Mouse (Mus musculus) bone marrow, adult 2 months (tissue): ENCODE results near the gene Ddx39. TPM values are rescaled to one million over a fixed set of nuclear protein-coding genes. Genes with fewer than 3 reads are reported as not detected.

Experiments
- H3K27ac ChIP-seq: fragments of 200-500 bp; 2 replicates; pipeline ENCODE4 v1.5.1; 2012; ENCODE audit warnings: low read depth, mild to moderate bottlenecking, control low read depth, inconsistent platforms, low read length; ENCODE audit not compliant: control insufficient read depth, poor library complexity, insufficient read depth
- H3K4me1 ChIP-seq: fragments of 200-500 bp; 2 replicates; pipeline ENCODE4 v1.6.1; 2011; ENCODE audit warnings: low read length; ENCODE audit not compliant: control insufficient read depth, insufficient read depth
- H3K4me3 ChIP-seq: fragments of 200-500 bp; replicated peaks from 2 replicates; pipeline ENCODE3; 2011; ENCODE audit warnings: mild to moderate bottlenecking, low read depth, low read length, control low read depth; ENCODE audit not compliant: control insufficient read depth
- CTCF ChIP-seq: fragments of 200-500 bp; IDR thresholded peaks from 2 replicates; pipeline ENCODE4 v1.5.1; 2011; ENCODE audit warnings: low read length, control low read depth; ENCODE audit not compliant: control insufficient read depth, insufficient read depth
- POLR2A ChIP-seq: fragments of 200-500 bp; IDR thresholded peaks from 2 replicates; pipeline ENCODE4 v1.6.1; 2011; ENCODE audit warnings: low read depth, mild to moderate bottlenecking, control low read depth, low read length, borderline replicate concordance; ENCODE audit not compliant: control insufficient read depth
- WGBS: fragments of 180-500 bp; shearing (Covaris S2); methylation state at CpG from one replicate; pipeline ENCODE4 v1.1.7; 2018; 5-methylcytosine and 5-hydroxymethylcytosine counted together
- polyA plus RNA-seq: library from polyadenylated mRNA; stranded (reverse); fragments of >200 nt; gene quantifications from 2 replicates; pipeline ENCODE4 v1.2.4, GENCODE M21; 2011; ENCODE audit warnings: low replicate concordance; ENCODE audit not compliant: missing spikeins, insufficient read depth, insufficient read length

The Ddx39 gene
- polyA plus RNA-seq, 1 experiment: 81.0 TPM

GRCm38 (mm10) chr8:83737852-83738562 is 23.0 kb downstream of the Ddx39 start:
- TF ChIP-seq POLR2A (no peak), CTCF (no peak)
- H3K4me1 ChIP-seq: peaks cover 13% of the 10 kb centered on the region
- 23% methylated on average over 4 of the region's 4 CpGs for WGBS
- peak overlapping the region; percentile 59 for H3K4me3 ChIP-seq
- H3K27ac ChIP-seq: peak overlapping the region; percentile 44

- Histone ChIP-seq H3K27ac (peak overlapping the region; percentile 98), H3K4me3 (peak overlapping the region; percentile 98), H3K4me1 (peaks cover 12% of the 10 kb centered on the region)
- TF ChIP-seq POLR2A: no peak
- TF ChIP-seq CTCF: no peak
- 63% methylated on average over 10 of the region's 10 CpGs for WGBS
Measured at GRCm38 (mm10) chr8:83738949-83739710, 24.2 kb downstream of the Ddx39 start.

GRCm38 (mm10) chr8:83739711-83740468 is 24.9 kb downstream of the Ddx39 start:
- 5% methylated on average over 8 of the region's 8 CpGs for WGBS
- no peak for TF ChIP-seq CTCF
- TF ChIP-seq POLR2A: no peak
- Histone ChIP-seq H3K4me3 (peak overlapping the region; percentile 98), H3K27ac (peak overlapping the region; percentile 98), H3K4me1 (peaks cover 12% of the 10 kb centered on the region)

- WGBS: under 1% methylated on average over 3 of the region's 3 CpGs
- TF ChIP-seq POLR2A (no peak), CTCF (no peak)
- H3K4me1 ChIP-seq: peaks cover 12% of the 10 kb centered on the region
Measured at GRCm38 (mm10) chr8:83740586-83740975, 25.6 kb downstream of the Ddx39 start.

GRCm38 (mm10) chr8:83740976-83741741 is 26.2 kb downstream of the Ddx39 start, which contains the start of gene Adgre5:
Adgre5 (minus strand) TSS chr8:83741326.
- 3% methylated on average over 56 of the region's 56 CpGs for WGBS
- peak within 1 kb of the TSS; percentile 98 for H3K27ac ChIP-seq

More at GRCm38 (mm10) chr8:83740586-83740975, 25.6 kb downstream of the Ddx39 start:
- Histone ChIP-seq H3K4me3 (peak overlapping the region; percentile 98), H3K27ac (peak overlapping the region; percentile 98)

GRCm38 (mm10) chr8:83741849-83742655 is 27.1 kb downstream of the Ddx39 start:
- H3K27ac ChIP-seq: peak overlapping the region; percentile 98
- WGBS: 49% methylated on average over 19 of the region's 19 CpGs
- H3K4me1 ChIP-seq: peaks cover 6% of the 10 kb centered on the region; the same call in 1 of the 2 replicates
- TF ChIP-seq CTCF (no peak), POLR2A (no peak)
- H3K4me3 ChIP-seq: peak overlapping the region; percentile 98

More at GRCm38 (mm10) chr8:83740976-83741741, 26.2 kb downstream of the Ddx39 start, which contains the start of gene Adgre5:
- Histone ChIP-seq H3K4me1 (peaks cover 12% of the 10 kb centered on the region), H3K4me3 (peak within 1 kb of the TSS; percentile 98)
- peak; percentile 73; the same call in 1 of the 2 replicates for TF ChIP-seq POLR2A
- no peak for TF ChIP-seq CTCF

- Histone ChIP-seq H3K4me1 (peaks cover 7% of the 10 kb centered on the region; the same call in 1 of the 2 replicates), H3K27ac (no peak overlapping the region), H3K4me3 (no peak overlapping the region)
- TF ChIP-seq POLR2A (no peak), CTCF (no peak)
- WGBS: 75% methylated on average over 6 of the region's 6 CpGs
Measured at GRCm38 (mm10) chr8:83742968-83743367, 28.0 kb downstream of the Ddx39 start.
